Mouse (Mus musculus) gastrocnemius, postnatal 4 days (tissue): ENCODE measurements around the gene Ggact. TPM values are rescaled to one million over a fixed set of nuclear protein-coding genes. Genes with fewer than 3 reads are reported as not detected.

Experiments
- DNase-seq, 2 experiments: peaks; one replicate each; pipeline ENCODE4 v3.0.0; 2021 to 2022; ENCODE audit warnings: low spot score in 2 of 2, mixed read lengths in 2 of 2
- total RNA-seq, 2 experiments: library from RNA; stranded (reverse); gene quantifications; 2 replicates each; pipeline ENCODE4 v1.2.3; 2021

Gene Ggact
- total RNA-seq, 2 experiments from 2014 or later, result 7.5 to 9.4 TPM

DNA sequence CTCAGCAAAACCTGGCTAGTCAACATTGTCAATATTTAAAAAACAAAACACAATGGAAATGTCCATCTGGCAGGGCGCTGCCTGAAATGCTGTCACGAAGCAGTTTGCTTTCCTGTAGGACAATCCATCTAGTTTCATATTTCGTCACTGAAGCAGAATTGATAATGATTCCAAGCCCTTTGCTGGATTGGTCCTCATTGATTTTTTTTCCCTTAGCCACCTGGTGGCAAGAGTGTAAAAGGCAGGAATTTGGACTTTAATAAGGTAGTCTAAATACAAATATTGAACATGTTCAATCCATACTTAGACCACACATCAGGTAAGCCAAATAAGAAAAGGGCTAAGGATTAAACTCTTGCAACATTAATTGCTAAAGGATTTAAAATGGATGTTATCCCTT is 12.4 kb downstream of the Ggact start:
- DNase-seq, result no peak

DNA sequence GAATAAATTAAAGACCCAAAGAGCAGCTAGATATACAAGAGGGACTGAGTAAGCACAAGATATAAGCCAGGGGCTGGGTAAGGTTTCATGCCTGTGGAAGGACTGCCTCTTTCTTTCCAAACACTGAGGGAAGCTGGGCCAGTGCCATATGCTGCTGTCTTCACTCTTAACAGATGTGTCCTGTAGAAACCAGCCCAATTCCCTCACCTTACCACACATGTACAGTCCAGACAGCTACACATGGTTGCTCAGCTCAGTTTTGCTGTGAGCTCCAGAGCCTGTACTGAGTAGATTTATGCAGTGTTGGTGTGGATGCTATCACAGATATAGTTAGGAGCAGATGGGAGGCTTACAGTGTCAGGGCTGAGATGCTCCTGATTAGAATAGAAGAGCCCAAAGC is 12.9 kb downstream of the Ggact start:
- no peak for DNase-seq

DNA sequence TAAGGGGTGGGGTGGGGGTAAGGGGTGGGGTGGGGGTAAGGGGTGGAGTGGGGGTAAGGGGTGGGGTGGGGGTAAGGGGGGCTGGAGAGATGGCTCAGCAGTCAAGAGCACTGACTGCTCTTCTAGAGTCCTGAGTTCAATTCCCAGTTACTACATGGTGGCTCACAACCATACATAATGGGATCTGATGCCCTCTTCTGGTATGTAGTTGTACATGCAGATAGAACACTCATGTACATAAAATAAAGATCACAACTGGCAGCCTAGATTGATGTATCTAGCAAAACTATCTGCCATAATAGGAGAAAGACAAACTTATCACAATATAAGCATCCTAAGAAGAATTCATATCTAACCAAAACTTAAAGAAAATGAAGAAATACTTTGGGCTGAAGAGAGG is 15.0 kb downstream of the Ggact start:
- DNase-seq, result no peak

DNA sequence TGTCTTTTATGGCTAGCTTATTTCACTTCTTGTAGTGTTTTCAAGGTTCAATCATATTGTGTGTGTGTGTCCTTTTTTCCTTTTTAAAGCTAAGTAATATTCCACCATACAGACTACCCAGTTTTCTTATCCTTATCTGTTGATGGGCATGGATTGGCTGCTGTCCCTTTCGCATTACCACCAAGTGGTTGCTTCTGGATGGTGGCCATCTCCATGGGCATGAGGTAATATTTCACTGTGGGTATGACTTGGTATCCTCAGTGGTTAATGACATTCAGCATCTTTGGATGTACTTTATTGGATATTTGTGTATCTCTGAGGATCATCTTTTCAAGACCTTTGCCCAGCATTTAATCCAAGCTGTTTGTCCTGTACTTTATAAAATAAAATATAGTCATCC is 17.5 kb downstream of the Ggact start:
- DNase-seq, result no peak

DNA sequence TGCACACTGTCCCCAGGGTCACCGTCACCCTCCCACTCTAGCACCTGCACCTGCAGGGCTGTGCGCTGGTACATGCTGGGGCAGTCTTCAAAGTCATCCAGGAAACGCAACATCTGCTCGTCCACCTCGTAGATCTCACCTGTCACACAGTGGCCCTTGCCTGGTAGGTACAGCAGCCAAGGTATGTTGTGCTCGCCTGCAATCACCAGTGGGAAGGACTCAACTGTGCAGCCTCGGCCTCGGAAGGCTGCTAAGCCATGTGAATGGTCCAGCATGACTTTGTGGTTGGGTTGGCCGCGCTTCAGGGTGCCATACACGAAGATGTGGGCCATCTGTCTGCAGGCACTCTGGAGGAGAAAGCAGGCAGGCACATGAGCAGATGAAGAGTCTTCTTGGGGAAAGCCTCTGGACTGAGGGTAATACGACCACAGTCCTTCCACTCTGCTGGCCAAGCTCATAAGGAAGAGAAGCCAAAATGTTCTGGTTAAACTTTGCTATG is 22.0 kb downstream of the Ggact start:
- DNase-seq, result no peak

DNA sequence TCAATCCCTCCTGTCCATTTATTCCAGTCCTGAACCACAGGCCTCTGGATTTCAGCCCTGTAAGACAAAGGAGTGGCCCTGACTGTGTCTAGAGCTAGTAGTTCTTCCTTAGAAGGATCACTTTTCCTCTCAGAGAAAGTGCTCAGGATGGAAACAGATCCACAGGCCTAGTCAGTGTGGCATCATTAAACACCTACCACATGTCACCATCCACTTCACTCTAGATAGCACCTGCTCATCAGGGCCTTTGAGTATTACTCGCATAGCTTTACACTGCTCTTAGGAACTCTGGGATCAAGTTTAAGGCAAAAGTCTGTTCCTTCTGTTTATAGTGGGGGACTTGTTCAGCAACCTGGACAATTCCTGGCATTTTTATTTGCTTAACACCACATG is 25.1 kb downstream of the Ggact start:
- no peak for DNase-seq

DNA sequence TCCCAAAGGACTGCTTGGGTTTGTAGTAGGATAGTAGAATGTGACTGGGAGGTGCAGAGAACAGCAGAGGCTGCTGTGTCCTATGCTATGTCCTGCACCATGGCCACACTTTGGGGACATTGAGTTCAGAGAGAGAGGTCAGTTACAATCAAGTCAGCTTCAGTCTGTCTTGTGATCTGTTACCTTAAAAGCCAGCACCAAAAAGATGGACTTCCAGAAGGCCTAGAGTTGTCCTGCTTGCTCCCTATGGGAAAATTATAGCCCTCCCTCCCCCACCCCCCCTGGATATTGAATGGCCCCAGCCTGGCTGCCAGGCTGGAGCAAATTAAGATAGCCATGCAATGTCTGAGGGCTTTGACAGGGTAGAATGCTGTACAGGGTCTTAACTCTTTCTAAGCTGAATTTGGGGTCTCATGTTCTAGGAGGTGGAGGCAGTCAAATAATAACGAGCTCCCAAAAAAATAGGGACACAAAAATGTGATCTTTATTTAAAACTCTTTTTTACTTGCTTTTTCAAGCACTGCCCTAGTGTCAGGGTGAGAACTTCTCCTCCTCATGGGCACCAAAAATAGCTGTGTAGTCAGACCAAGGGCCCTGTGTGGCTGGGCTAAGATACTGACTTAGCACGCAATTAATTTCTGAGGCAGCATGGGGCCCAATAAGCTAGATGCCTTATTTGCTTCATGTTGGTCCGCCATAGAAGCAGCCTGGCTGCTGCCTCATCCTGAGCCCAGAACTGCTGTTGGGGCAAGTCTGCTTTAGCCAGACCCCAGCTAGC is 25.7 kb downstream of the Ggact start:
- no peak for DNase-seq

DNA sequence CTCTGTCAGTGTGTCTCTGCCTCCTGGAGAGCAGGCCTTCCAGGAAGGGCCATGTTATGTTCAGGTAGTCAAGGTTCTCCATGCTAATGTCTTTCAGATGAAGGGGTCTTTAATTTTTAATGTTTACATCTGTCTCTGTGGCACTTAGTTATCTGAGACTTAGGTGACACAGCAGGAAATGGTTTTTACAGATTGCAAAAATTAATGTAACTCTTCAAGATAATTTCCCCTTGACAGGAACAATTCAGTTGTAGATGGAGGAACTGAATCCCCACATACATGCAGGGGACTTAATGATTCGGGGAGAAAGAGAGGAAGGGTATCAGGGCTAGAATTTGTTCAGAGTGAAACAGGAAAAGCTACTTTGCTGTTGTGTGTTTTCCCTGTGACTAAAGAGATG is 26.3 kb downstream of the Ggact start:
- no peak for DNase-seq

DNA sequence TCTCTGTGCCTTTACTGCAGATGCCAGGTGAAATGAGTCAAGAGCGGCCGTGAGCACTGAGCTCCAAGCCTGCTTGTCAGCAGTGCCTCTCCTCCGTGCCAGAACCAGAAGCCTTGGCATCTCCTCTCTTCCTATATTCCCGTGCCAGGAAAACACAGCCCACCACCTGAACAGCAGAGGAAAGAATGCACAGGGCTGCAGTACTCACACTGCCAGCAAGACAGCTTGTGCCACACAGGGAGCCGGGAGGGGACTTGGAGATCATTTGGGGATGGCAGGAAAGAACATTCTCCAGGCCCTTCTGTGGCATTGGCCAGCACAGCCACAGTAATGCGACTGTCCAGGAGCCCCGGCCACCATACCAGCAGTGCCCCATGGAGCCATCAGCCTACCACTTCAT is 27.7 kb downstream of the Ggact start:
- no peak for DNase-seq

DNA sequence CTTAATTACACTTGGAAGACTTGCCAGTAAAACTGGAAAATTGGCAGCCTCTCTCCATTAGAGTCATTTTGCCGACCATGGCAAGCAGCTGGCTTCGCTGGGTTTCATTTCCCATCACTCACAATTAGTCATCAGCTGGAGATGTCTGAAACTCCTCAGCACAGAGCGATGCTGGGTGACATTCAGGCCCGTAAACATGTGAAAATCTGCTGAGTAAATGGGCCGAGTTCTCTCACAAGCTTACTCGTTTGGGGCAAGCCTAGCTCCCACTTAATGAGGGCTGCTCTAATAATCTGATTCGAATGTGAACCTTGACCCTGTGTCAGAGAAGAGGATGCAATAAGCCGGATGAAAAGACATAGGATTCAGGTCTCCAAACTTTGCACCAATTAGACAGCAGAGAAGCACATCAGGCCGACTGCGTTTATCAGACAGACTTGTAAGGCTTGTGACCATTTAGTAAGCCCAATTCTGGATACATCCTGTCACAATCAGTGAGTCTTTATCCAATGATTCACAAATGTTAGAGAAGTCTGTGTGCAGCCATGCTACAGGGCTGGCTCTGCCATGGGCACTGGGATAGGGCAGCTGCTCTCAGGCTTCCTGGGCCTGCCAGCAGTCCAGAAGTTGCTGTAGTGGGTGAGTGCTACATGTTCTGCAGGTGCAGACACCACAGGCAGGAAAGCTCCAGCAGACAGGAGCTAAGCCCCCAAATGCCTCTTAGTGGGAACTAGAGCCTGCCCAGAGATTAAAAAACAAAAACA is 29.6 kb downstream of the Ggact start:
- no peak for DNase-seq

DNA sequence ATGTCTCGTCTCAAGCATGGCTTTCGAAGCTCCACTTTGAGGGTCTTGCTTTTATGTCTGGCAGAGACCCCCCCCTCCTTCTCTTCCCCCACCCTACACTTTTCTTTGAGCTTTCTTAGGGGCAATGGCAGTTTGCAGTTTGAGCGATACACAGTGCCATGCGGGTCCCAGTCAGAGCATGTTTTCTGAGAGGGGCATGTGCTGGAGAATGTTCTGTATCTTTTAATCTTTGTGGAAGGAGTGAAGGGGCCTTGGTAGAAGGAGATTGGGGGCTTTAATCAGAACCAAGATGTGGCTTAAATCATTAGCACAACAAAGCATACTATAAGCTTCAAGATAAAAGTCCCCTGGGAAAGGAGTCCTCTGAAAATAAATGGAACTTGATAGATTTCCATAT is 30.1 kb downstream of the Ggact start:
- no peak for DNase-seq

DNA sequence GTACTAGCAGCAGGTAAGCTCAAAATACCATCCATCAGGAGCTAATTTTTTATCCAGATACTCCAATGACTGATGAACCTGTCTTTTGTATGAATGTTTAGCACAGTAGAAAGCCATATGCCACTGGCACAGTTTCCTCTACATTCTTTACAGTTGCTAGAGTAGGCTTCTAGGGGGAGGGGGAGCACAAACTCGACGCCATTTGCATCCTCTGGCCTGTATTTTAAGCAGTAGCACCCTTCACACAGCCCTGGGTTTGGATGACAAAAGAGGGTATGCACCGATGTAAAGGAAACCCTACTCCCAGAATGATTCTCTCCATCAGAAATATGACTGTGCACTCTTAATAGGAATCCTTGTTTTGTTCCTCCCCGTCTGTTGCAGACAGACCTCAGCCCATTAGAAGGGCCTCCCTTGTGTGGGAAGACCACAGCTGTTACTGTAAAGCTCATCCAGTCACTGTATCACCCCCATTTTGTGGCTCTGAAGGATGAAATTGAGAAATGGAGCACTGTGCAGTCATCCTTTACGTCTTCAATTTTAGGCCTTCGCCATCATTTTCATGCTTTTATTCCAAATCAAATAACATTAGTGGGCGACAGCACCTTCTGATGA is 30.7 kb downstream of the Ggact start:
- no peak for DNase-seq

DNA sequence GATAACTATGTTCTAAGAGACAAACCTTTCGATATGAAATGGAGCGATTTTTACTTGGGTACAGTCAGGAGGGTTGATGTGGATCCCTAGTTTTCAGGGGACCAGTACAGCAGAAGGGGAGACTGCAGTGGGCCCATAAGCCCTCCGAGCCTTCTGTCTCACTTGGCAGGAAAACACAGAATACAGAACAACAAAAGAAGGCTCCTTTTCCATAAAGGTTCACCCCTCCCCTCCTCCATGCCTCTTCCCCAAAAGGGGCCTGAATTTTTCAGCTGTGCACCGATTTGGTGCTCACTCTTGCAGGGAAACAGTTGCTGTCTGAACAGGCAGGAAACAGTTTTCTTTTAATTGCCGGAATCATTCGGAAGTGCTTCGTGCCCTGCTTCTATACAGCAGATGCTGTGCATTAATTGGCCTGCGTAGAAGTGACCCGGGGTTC is 31.3 kb downstream of the Ggact start:
- no peak for DNase-seq

DNA sequence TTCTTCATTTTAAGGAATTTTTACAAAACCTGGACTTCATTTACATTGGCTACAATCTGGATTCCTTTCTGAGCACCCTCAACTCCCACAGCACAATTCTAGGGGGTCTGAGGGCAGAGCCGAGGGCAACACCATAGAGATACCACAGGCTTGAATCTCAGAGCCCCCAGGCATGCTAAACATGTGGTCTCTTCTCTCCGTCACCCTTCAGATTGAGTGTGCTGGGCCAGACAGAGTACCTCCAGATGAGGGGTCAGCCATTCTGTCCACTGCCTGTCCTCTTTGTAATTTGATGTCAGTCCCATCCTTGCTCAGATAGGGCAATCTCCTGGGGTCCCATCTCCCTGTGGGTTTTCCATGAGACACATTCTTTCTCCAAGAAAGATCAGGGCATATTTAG is 31.9 kb downstream of the Ggact start:
- DNase-seq, result no peak

DNA sequence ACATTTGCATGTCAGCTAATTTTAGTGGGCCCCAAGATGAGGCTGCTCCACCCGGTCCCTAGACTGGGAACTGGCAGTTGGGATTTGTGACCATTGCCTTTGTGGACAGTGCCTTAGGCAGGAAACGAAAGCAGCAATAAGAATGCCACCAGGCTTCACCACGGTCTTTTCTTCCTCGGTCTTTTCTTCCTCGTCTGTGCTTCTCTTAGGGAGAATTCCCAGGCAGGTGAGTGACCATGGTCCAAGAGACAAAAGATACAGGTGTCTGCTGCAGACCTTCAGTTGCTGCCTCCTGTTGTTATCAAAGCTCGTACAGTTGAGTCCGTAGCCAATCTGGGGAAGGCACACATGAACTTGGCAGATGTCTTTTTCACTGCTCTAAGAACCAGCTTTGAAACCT is 33.3 kb downstream of the Ggact start:
- DNase-seq, result no peak

DNA sequence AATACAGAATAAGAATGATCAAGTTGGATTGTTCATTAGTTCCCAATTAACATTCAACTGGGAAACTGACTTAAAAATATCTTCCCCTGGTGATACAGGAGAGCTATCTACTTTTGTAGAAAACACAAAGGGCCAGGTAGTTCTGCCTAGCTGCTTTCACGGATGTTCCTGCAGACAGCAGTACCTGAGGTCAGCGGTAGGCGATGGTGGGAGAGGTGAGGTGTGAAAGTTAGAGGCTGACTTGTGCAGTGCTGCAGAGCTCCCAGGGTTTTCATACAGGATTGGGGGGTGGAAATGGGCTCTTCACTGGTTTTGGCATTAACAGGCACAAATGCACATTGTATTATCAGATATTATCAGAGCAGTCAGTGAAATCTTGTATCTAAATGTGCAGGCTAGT is 35.8 kb downstream of the Ggact start:
- no peak for DNase-seq

DNA sequence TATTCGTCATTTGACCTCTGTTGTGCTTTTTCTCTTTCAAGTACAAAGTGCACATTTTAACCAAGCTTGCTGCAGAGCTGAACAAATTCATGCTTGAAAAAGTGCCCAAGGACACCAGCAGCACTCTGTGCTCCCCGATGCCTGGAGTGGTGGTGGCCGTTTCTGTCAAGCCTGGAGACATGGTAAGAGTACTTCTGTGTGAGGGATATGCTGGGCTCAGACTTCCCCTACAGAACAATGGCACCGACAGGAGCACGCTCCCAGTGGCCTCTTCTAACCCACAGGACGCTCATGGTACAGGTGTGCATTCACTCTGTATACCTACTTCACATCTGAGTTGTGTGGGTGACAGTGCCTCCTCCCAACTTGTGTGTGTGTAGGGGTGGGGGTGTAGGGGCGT is 36.8 kb downstream of the Ggact start:
- DNase-seq, result no peak

DNA sequence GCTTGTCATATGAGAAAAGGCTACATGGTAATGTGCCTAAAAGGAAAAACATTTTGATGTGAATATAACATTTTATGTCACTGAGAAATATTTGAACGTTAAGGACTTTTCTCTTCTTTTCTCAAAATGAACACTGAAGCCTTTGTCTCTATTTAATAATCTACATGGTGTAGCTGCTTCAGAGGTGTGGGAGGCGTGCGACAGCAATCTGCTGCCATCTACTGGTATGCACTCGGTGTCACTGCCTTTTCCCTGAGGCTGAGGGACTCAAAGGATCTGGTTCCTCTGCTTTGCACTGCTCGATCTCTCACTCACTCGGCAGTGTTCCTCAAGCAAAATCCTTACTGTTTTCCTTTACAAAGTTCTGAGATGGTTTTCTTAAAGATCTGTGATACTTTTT is 37.4 kb downstream of the Ggact start:
- peak; percentile 28 to 67 for DNase-seq

DNA sequence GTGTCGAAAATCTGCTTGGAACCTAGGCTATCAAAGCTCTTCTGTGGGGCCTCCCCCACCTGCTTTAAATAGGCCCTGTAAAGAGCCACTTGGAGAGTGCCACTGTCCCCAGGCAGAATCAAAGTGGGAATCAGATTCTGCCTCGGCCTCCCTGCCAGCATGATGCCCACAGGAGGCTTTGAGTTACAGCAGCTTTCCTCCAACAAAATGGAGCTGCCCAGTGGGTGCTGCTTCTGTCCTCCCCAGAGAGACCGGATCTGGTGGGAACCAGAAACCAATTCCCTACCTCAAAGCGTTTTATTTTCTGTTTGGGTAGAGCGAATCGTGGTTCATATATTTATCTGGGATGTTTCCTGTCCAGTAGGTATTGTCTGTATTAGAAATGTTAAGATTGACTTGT is 37.9 kb downstream of the Ggact start:
- DNase-seq, result no peak

DNA sequence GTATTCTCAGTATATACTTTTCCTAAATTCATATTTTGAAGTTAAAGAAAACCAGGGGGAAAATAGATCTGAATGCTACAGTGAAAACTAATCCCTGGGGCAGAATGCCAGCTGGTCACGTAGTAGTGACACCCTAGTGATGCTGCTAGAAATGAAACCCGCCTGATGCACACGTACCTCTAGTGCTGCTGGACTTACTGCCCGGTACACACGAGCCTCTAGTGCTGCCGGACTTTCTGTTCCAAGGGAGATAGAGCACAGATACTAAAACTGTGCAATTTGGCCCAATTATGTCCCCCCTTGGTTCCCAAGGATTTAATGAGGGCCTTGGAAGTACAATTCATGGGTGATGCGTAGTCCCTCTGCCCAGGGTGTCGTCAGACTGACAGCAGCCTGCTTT is 38.5 kb downstream of the Ggact start:
- DNase-seq, result no peak

DNA sequence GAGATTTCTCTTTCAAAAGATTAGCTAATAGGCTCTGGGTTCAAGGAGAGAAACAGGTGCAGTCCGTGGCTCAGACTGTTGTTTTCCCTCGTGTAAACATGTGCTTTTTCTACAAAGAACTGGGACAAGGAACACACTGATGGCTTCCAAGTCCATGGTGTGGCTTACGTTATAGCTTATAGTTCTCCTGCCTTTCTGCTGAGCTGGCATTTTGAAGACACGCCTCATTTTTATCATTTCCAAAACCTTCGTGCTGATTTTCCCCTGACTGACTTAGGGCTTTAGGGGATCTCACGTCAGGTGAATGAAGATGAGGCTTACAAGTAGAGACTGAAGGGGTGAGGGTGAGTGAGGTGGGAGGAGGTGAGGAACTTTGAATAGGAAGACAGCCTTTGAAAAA is 40.9 kb downstream of the Ggact start:
- DNase-seq, result no peak
